Mouse (Mus musculus): ENCODE data around the gene Prkch.

DNA sequence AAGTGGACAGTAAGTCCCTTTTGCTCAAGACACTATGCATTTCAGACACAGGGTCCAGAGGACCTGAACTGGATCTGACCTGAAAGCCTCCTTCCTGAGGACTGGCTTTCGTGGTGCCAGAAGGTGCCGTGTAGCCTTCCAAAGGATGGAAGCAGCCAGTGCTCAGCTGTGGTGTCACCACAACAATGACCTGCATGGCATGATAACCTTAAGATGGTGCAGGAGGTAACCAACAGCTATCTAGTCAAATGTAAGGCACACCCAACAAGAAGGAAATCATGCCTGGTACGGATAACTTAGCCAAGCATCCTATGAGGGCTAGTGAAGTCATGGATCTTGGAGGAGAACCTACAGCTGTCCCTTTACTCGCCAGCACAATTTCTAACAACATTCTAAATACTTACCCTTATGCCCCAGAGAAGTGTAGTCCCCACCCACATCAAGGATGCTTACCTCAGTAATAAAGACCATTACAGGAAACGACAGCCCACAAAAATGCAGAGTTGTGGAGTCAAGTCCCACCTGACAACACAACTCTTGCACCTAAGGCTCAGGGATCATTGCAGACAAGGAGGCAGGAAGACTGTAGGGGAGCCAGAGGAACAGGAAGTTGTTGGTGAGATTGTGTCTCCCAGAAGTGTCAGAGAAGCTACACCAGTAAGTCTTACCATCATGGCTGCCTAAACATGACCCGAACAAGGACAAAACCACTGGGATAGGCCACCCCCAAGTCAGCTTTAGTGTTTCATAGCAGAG is 40.9 kb downstream of the Prkch start:
- TF ChIP-seq CTCF (IDR thresholded peaks at IDR 0.05; ENCODE audit: low read depth, low read length) (no peak), POLR2A (IDR thresholded peaks at IDR 0.05; ENCODE audit: borderline replicate concordance, low read depth, low read length) (no peak)
